Mouse (Mus musculus): Measurements from ENCODE around the gene Olfr1130. TPM values are rescaled to one million over a fixed set of nuclear protein-coding genes. Genes with fewer than 3 reads are reported as not detected.
"Not testable (repeated sequence)": the region's sequence is repeated elsewhere in the genome, so short reads cannot be mapped to it uniquely, and the experiment has no call there.

Olfr1130 gene
- not detected in 2 replicates for polyA plus RNA-seq (2014; fragmentation: Nextera tagmentation; extraction: Ambion mirVana)

- ATAC-seq (ENCODE audit: low FRiP score, low TSS enrichment); H3K36me3 ChIP-seq (ENCODE audit: control insufficient read depth, insufficient read depth, low read length); H3K27me3 ChIP-seq (ENCODE audit: control insufficient read depth, insufficient read depth, low read length); H3K4me2 ChIP-seq (replicated peaks; ENCODE audit: low read depth, low read length); H3K9ac ChIP-seq (ENCODE audit: low read depth, low read length); H3K4me3 ChIP-seq (ENCODE audit: low read length); H3K9me3 ChIP-seq (ENCODE audit: control insufficient read depth, low read length); H3K27ac ChIP-seq (ENCODE audit: low read depth, low read length); H3K4me1 ChIP-seq (ENCODE audit: control insufficient read depth, insufficient read depth, low read length): not testable (repeated sequence)
Measured at GRCm38 (mm10) chr2:87605912-87606311, at the start of gene Olfr1130. Gene Olfr1130, plus strand, starts transcription at chr2:87606212.

GRCm38 (mm10) chr2:87573602-87574001 lies 32.4 kb upstream of the Olfr1130 start, which contains the start of gene Olfr1129:
Gene Olfr1129, plus strand, starts transcription at chr2:87573902.
- WGBS, result 78% methylated on average over 1 of the region's 1 CpGs
- H3K9ac ChIP-seq (ENCODE audit: low read depth, low read length); H3K4me3 ChIP-seq (ENCODE audit: low read length); H3K27ac ChIP-seq (ENCODE audit: low read depth, low read length); H3K4me2 ChIP-seq (replicated peaks; ENCODE audit: low read depth, low read length); H3K4me1 ChIP-seq (ENCODE audit: control insufficient read depth, insufficient read depth, low read length); H3K27me3 ChIP-seq (ENCODE audit: control insufficient read depth, insufficient read depth, low read length); ATAC-seq (ENCODE audit: low FRiP score, low TSS enrichment); H3K36me3 ChIP-seq (ENCODE audit: control insufficient read depth, insufficient read depth, low read length); H3K9me3 ChIP-seq (ENCODE audit: control insufficient read depth, low read length): not testable (repeated sequence)

DNA sequence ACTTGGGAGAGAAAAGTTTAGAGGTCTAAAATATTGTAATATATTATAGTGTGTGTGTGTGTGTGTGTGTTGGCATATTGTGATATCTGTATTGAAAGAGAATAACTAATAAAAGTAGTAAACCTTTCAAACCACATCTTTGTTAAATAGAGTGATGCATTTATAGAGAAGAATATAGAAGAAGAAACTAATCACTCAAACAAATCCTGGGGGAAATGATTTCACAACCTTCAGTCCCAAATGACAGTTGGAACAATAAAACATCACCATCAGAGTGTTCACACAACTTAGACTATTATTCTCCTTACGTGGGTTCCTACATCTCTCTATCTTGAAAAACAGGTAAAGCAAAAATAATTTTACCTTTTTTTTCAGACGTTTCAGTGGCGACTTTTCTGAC lies 20.8 kb downstream of the Olfr1130 start, which contains the start of gene Olfr1131:
Gene Olfr1131, plus strand, starts transcription at position 301 of the 400 bp plus-strand sequence.
- no peak within 1 kb of the TSS for H3K9ac ChIP-seq (ENCODE audit: low read depth, low read length)
- no peaks in the 10 kb centered on the region for H3K36me3 ChIP-seq (ENCODE audit: control insufficient read depth, insufficient read depth, low read length)

DNA sequence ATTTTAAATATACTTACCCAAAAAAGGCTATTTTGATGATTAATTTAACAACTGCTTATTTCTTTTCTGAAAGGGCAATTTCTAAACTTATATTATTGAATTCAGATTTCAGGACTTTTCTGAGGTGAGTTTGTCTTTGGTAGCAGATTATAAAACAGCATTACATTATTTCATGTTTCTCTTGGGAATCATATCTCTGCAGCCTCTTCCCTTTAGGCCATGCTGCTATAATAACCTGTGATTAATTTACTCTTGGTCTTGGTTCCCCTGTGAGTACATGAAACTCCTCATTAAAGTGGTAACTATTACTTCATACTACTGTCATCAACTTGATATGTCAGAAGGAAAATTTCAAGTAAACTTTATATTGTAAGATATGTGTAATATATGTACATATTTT lies 31.4 kb downstream of the Olfr1130 start, which contains the start of gene Olfr1132:
Gene Olfr1132, minus strand, starts transcription at position 101 of the 400 bp plus-strand sequence.
- Histone ChIP-seq H3K9ac (ENCODE audit: low read depth, low read length) (no peak within 1 kb of the TSS), H3K27me3 (ENCODE audit: control insufficient read depth, insufficient read depth, low read length) (no peaks in the 10 kb centered on the region), H3K27ac (ENCODE audit: low read depth, low read length) (no peak within 1 kb of the TSS), H3K4me3 (ENCODE audit: low read length) (no peak within 1 kb of the TSS), H3K9me3 (ENCODE audit: control insufficient read depth, low read length) (no peaks in the 10 kb centered on the region), H3K4me1 (ENCODE audit: control insufficient read depth, insufficient read depth, low read length) (no peaks in the 10 kb centered on the region), H3K36me3 (ENCODE audit: control insufficient read depth, insufficient read depth, low read length) (no peaks in the 10 kb centered on the region), H3K4me2 (replicated peaks; ENCODE audit: low read depth, low read length) (no peak within 1 kb of the TSS)
- ATAC-seq (ENCODE audit: low FRiP score, low TSS enrichment), result no peak

More for the DNA sequence above, 20.8 kb downstream of the Olfr1130 start, which contains the start of gene Olfr1131:
- H3K27ac ChIP-seq (ENCODE audit: low read depth, low read length), result no peak within 1 kb of the TSS
- no peaks in the 10 kb centered on the region for H3K9me3 ChIP-seq (ENCODE audit: control insufficient read depth, low read length)
- H3K4me1 ChIP-seq (ENCODE audit: control insufficient read depth, insufficient read depth, low read length), result no peaks in the 10 kb centered on the region
- H3K4me2 ChIP-seq (replicated peaks; ENCODE audit: low read depth, low read length), result no peak within 1 kb of the TSS
- no peak for ATAC-seq (ENCODE audit: low FRiP score, low TSS enrichment)
- no peaks in the 10 kb centered on the region for H3K27me3 ChIP-seq (ENCODE audit: control insufficient read depth, insufficient read depth, low read length)
- 72% methylated on average over 3 of the region's 3 CpGs for WGBS
- no peak within 1 kb of the TSS for H3K4me3 ChIP-seq (ENCODE audit: low read length)

DNA sequence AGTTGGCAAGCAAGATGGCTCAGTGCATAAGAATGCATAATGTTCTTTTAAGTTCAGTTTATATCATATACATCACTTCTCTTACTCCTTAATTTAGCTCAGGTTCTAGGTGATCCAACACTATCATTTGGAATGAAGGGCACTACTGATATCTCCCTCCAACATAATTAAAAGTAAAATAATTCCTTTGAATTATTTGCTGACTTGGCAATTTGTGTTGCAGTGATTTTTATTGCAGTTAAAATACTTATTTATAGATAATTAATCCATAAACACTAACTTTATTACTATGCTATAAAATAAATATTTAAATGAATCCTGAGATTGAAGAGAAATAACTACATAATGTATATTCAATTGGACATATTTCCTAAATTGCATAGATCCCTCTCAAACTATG lies 36.4 kb downstream of the Olfr1130 start:
- no peaks in the 10 kb centered on the region for H3K4me1 ChIP-seq (ENCODE audit: control insufficient read depth, insufficient read depth, low read length)
- H3K9ac ChIP-seq (ENCODE audit: low read depth, low read length), result no peak overlapping the region
- no peak overlapping the region for H3K4me2 ChIP-seq (replicated peaks; ENCODE audit: low read depth, low read length)
- no peak for ATAC-seq (ENCODE audit: low FRiP score, low TSS enrichment)
- no peaks in the 10 kb centered on the region for H3K36me3 ChIP-seq (ENCODE audit: control insufficient read depth, insufficient read depth, low read length)
- no peaks in the 10 kb centered on the region for H3K9me3 ChIP-seq (ENCODE audit: control insufficient read depth, low read length)
- H3K27me3 ChIP-seq (ENCODE audit: control insufficient read depth, insufficient read depth, low read length), result no peaks in the 10 kb centered on the region
- H3K27ac ChIP-seq (ENCODE audit: low read depth, low read length), result no peak overlapping the region
- H3K4me3 ChIP-seq (ENCODE audit: low read length), result no peak overlapping the region

DNA sequence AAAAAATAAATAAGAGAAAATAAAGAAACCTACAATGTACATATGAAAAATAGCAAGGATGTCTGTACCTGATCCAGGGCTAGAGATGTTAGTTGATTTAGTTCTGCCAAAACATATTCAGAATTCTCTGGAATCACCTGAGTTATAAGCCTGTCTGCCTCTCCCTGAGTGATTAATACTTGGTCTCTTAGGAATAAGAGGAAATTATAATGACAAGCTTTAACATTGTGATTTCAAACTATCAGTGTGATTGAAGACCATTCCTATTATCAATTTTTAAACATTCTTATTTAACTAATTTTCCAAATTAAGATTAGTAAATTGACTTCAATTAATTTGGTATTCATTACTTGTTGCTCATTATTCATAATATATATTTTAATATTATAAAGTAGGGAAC lies 41.3 kb downstream of the Olfr1130 start, which contains the start of gene Olfr1133:
Gene Olfr1133, minus strand, starts transcription at position 101 of the 400 bp plus-strand sequence.
- Histone ChIP-seq H3K4me2 (replicated peaks; ENCODE audit: low read depth, low read length) (no peak within 1 kb of the TSS), H3K4me1 (ENCODE audit: control insufficient read depth, insufficient read depth, low read length) (no peaks in the 10 kb centered on the region), H3K36me3 (ENCODE audit: control insufficient read depth, insufficient read depth, low read length) (no peaks in the 10 kb centered on the region), H3K4me3 (ENCODE audit: low read length) (no peak within 1 kb of the TSS), H3K9ac (ENCODE audit: low read depth, low read length) (no peak within 1 kb of the TSS), H3K27ac (ENCODE audit: low read depth, low read length) (no peak within 1 kb of the TSS), H3K9me3 (ENCODE audit: control insufficient read depth, low read length) (no peaks in the 10 kb centered on the region), H3K27me3 (ENCODE audit: control insufficient read depth, insufficient read depth, low read length) (no peaks in the 10 kb centered on the region)
- ATAC-seq (ENCODE audit: low FRiP score, low TSS enrichment), result no peak

GRCm38 (mm10) chr2:87658360-87658759 lies 52.3 kb downstream of the Olfr1130 start, which contains the start of gene Olfr1134:
Gene Olfr1134, minus strand, starts transcription at chr2:87658460.
- Histone ChIP-seq H3K27me3 (ENCODE audit: control insufficient read depth, insufficient read depth, low read length) (no peaks in the 10 kb centered on the region), H3K4me1 (ENCODE audit: control insufficient read depth, insufficient read depth, low read length) (no peaks in the 10 kb centered on the region)

More at GRCm38 (mm10) chr2:87658360-87658759, 52.3 kb downstream of the Olfr1130 start, which contains the start of gene Olfr1134:
- ATAC-seq (ENCODE audit: low FRiP score, low TSS enrichment), result no peak
- H3K9ac ChIP-seq (ENCODE audit: low read depth, low read length), result no peak within 1 kb of the TSS
- no peaks in the 10 kb centered on the region for H3K36me3 ChIP-seq (ENCODE audit: control insufficient read depth, insufficient read depth, low read length)
- no peak within 1 kb of the TSS for H3K27ac ChIP-seq (ENCODE audit: low read depth, low read length)
- H3K4me2 ChIP-seq (replicated peaks; ENCODE audit: low read depth, low read length), result no peak within 1 kb of the TSS
- H3K9me3 ChIP-seq (ENCODE audit: control insufficient read depth, low read length), result no peaks in the 10 kb centered on the region
- no peak within 1 kb of the TSS for H3K4me3 ChIP-seq (ENCODE audit: low read length)
- WGBS, result 91% methylated on average over 2 of the region's 2 CpGs

Other genes with a start within 250 kb of the Olfr1130 start
- gene Olfr1121, start 236.3 kb upstream of the Olfr1130 start, polyA plus RNA-seq (2014; fragmentation: Nextera tagmentation; extraction: Ambion mirVana), result not detected in 2 replicates
- not detected in 2 replicates for gene Olfr1122, start 220.4 kb upstream of the Olfr1130 start, polyA plus RNA-seq (2014; fragmentation: Nextera tagmentation; extraction: Ambion mirVana)
- gene Olfr1123, start 189.6 kb upstream of the Olfr1130 start, polyA plus RNA-seq (2014; fragmentation: Nextera tagmentation; extraction: Ambion mirVana), result not detected in 2 replicates
- gene Olfr1124, start 175.9 kb upstream of the Olfr1130 start, polyA plus RNA-seq (2014; fragmentation: Nextera tagmentation; extraction: Ambion mirVana), result 0.10 TPM in 1 of 2 replicates, not detected in the other
- gene Olfr1126, start 152.2 kb upstream of the Olfr1130 start, polyA plus RNA-seq (2014; fragmentation: Nextera tagmentation; extraction: Ambion mirVana), result not detected in 2 replicates
- not detected in 2 replicates for gene Pramel7, start 109.1 kb upstream of the Olfr1130 start, polyA plus RNA-seq (2014; fragmentation: Nextera tagmentation; extraction: Ambion mirVana)
- gene Pramel6, start 99.6 kb upstream of the Olfr1130 start, polyA plus RNA-seq (2014; fragmentation: Nextera tagmentation; extraction: Ambion mirVana), result not detected in 2 replicates
- not detected in 2 replicates for gene Olfr153, start 74.4 kb upstream of the Olfr1130 start, polyA plus RNA-seq (2014; fragmentation: Nextera tagmentation; extraction: Ambion mirVana)
- gene Olfr1128, start 60.7 kb upstream of the Olfr1130 start, polyA plus RNA-seq (2014; fragmentation: Nextera tagmentation; extraction: Ambion mirVana), result not detected in 2 replicates
- gene Olfr1129, start 32.3 kb upstream of the Olfr1130 start, polyA plus RNA-seq (2014; fragmentation: Nextera tagmentation; extraction: Ambion mirVana), result not detected in 2 replicates
- not detected in 2 replicates for gene Olfr1131, start 20.9 kb downstream of the Olfr1130 start, polyA plus RNA-seq (2014; fragmentation: Nextera tagmentation; extraction: Ambion mirVana)
- gene Olfr1132, start 31.3 kb downstream of the Olfr1130 start, polyA plus RNA-seq (2014; fragmentation: Nextera tagmentation; extraction: Ambion mirVana), result not detected in 2 replicates
- gene Olfr1133, start 41.2 kb downstream of the Olfr1130 start, polyA plus RNA-seq (2014; fragmentation: Nextera tagmentation; extraction: Ambion mirVana), result not detected in 2 replicates
- not detected in 2 replicates for gene Olfr1134, start 52.2 kb downstream of the Olfr1130 start, polyA plus RNA-seq (2014; fragmentation: Nextera tagmentation; extraction: Ambion mirVana)
- not detected in 2 replicates for gene Olfr1135, start 67.5 kb downstream of the Olfr1130 start, polyA plus RNA-seq (2014; fragmentation: Nextera tagmentation; extraction: Ambion mirVana)
- not detected in 2 replicates for gene Olfr1136, start 87.7 kb downstream of the Olfr1130 start, polyA plus RNA-seq (2014; fragmentation: Nextera tagmentation; extraction: Ambion mirVana)
- not detected in 2 replicates for gene Olfr1137, start 107.0 kb downstream of the Olfr1130 start, polyA plus RNA-seq (2014; fragmentation: Nextera tagmentation; extraction: Ambion mirVana)
- gene Olfr1138, start 133.8 kb downstream of the Olfr1130 start, polyA plus RNA-seq (2014; fragmentation: Nextera tagmentation; extraction: Ambion mirVana), result not detected in 2 replicates
- gene Olfr1140, start 137.5 kb downstream of the Olfr1130 start, polyA plus RNA-seq (2014; fragmentation: Nextera tagmentation; extraction: Ambion mirVana), result not detected in 2 replicates
- gene Olfr1141, start 147.8 kb downstream of the Olfr1130 start, polyA plus RNA-seq (2014; fragmentation: Nextera tagmentation; extraction: Ambion mirVana), result not detected in 2 replicates
- not detected in 2 replicates for gene Olfr152, start 173.3 kb downstream of the Olfr1130 start, polyA plus RNA-seq (2014; fragmentation: Nextera tagmentation; extraction: Ambion mirVana)
- gene Olfr1143, start 194.4 kb downstream of the Olfr1130 start, polyA plus RNA-seq (2014; fragmentation: Nextera tagmentation; extraction: Ambion mirVana), result not detected in 2 replicates
- gene Olfr1145, start 203.6 kb downstream of the Olfr1130 start, polyA plus RNA-seq (2014; fragmentation: Nextera tagmentation; extraction: Ambion mirVana), result not detected in 2 replicates
- not detected in 2 replicates for gene Olfr1148, start 224.3 kb downstream of the Olfr1130 start, polyA plus RNA-seq (2014; fragmentation: Nextera tagmentation; extraction: Ambion mirVana)
- gene Olfr1150-ps1, start 237.8 kb downstream of the Olfr1130 start, polyA plus RNA-seq (2014; fragmentation: Nextera tagmentation; extraction: Ambion mirVana), result not detected in 2 replicates
- gene Olfr1151, start 249.7 kb downstream of the Olfr1130 start, polyA plus RNA-seq (2014; fragmentation: Nextera tagmentation; extraction: Ambion mirVana), result not detected in 2 replicates

Data from kidney, embryonic 14.5 days (tissue).